Mouse (Mus musculus): ENCODE results near the gene Gzf1. TPM values are rescaled to one million over a fixed set of nuclear protein-coding genes. Genes with fewer than 3 reads are reported as not detected.
A peak's percentile ranks its signal among the peaks of the same experiment; 100 is the strongest.

The Gzf1 gene
- polyA plus RNA-seq, 1 experiment from 2014 or later: 20.5 TPM

DNA sequence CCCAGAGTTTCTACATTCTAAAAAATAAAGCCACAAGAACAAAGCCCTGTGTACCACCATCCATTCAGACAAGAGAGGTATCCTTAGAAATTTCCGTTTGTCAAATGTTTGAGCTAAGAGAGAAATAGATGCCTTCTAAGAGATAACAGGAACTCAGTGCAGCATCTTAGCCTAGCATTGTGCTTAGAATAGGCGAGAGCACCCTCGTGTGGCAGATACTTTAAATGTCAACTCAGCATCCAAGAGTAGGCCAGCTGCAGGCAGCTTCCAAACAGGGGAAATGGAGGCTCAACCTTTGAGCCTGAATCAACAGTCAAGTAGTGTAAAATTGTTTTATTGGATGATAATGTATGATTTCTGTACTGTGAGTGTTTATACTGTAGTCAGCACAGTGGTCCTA is 25.9 kb upstream of the Gzf1 start:
- DNase-seq (ENCODE audit: low spot score): peak; percentile 84
- peak; percentile 29; the same call in 1 of the 2 replicates for ATAC-seq (replicated peaks; ENCODE audit: low FRiP score, low read depth)
- H3K9ac ChIP-seq (ENCODE audit: low read depth, low read length): no peak overlapping the region
- H3K36me3 ChIP-seq (ENCODE audit: insufficient read depth, low read length): no peaks in the 10 kb centered on the region
- H3K9me3 ChIP-seq (replicated peaks; ENCODE audit: low read length): no peaks in the 10 kb centered on the region
- no peak overlapping the region for H3K4me2 ChIP-seq (ENCODE audit: low read length)
- no peaks in the 10 kb centered on the region for H3K27me3 ChIP-seq (ENCODE audit: insufficient read depth, low read length)
- peak; percentile 84 for TF ChIP-seq CTCF (IDR thresholded peaks at IDR 0.05; ENCODE audit: low read depth)
- H3K27ac ChIP-seq: no peak overlapping the region
- H3K4me1 ChIP-seq (replicated peaks; ENCODE audit: insufficient read depth, low read length): no peaks in the 10 kb centered on the region
- 2% methylated on average over 3 of the region's 3 CpGs for WGBS
- no peak overlapping the region for H3K4me3 ChIP-seq (replicated peaks; ENCODE audit: low read depth, low read length)

DNA sequence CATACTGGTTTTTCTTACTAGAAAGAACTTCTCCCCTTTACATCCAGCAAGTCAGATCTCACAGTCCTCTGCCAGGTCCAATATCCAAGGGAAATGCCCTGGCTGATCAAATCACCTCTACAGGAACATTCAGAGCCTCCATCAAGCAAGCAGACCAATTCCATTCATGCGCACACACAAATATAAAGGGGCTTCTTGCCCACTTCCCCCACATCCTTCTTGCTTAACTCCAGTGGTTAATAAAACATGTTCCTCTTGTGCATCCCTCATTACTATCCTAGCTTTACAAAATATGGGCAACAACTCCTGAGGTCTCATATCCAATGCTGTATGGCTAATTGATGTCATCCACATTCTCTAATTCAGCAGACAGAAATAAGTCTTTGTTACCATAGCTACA is 17.4 kb upstream of the Gzf1 start:
- no peak overlapping the region for H3K4me3 ChIP-seq (replicated peaks; ENCODE audit: low read depth, low read length)
- H3K9me3 ChIP-seq (replicated peaks; ENCODE audit: low read length): no peaks in the 10 kb centered on the region
- H3K27me3 ChIP-seq (ENCODE audit: insufficient read depth, low read length): no peaks in the 10 kb centered on the region
- 97% methylated on average over 1 of the region's 1 CpGs for WGBS
- ATAC-seq (replicated peaks; ENCODE audit: low FRiP score, low read depth) (no peak), DNase-seq (ENCODE audit: low spot score) (no peak)
- H3K4me1 ChIP-seq (replicated peaks; ENCODE audit: insufficient read depth, low read length): no peaks in the 10 kb centered on the region
- H3K36me3 ChIP-seq (ENCODE audit: insufficient read depth, low read length): no peaks in the 10 kb centered on the region
- H3K27ac ChIP-seq: no peak overlapping the region
- no peak overlapping the region for H3K9ac ChIP-seq (ENCODE audit: low read depth, low read length)
- TF ChIP-seq CTCF (IDR thresholded peaks at IDR 0.05; ENCODE audit: low read depth): no peak
- no peak overlapping the region for H3K4me2 ChIP-seq (ENCODE audit: low read length)

DNA sequence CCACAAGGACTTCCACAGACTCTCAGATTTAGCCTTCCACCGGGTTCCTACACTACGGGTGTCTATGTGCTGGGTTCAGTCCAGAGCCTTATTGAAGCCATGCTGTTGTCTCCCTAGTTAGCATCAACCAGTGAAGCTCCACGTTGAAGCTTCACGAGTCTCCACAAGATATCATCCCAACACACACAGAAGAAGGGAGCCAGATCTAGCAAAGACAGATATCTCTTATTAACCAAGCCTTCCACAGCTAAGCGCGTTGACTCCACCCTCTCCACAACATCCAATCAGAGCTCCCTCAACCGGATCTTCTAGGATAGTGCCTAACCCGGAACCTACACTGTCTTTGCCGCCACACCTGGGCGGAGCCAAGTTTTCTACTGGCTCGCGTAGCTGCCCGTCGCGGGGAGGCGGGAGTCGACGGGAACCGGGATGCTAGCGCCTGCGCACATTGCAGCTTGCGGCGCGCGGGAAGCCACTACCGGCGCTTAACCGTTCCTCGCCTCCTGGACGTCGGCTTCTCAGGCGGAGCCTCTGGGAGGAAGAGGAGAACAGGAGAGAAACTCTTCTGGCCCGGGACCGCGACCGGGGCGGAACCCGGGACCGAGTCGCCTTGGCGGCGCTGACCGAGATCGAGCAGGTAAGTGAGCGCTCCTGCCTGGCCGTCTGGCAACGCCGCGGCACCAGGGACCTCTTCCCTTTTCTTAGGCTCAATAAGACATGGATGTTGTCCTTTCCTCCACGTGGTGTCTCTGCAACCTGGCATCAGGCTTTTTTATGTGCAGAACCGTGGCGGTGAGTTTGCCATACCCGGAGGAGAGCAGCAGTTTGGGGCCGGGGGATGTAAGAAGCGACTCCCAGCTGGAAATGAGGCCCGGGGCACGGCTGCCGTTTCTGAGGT is 8.4 kb upstream of the Gzf1 start, which contains the start of gene Nxt1:
Gene Nxt1 (plus strand): TSS at position 403 of the 898 bp plus-strand sequence.
- peak; percentile 2; the same call in 1 of the 2 replicates for TF ChIP-seq CTCF (IDR thresholded peaks at IDR 0.05; ENCODE audit: low read depth)
- 0 out of 2 replicates have a peak, but pooled peaks cover 6% of the 10 kb centered on the region for H3K4me1 ChIP-seq (replicated peaks; ENCODE audit: insufficient read depth, low read length)
- 1% methylated on average over 58 of the region's 58 CpGs for WGBS

DNA sequence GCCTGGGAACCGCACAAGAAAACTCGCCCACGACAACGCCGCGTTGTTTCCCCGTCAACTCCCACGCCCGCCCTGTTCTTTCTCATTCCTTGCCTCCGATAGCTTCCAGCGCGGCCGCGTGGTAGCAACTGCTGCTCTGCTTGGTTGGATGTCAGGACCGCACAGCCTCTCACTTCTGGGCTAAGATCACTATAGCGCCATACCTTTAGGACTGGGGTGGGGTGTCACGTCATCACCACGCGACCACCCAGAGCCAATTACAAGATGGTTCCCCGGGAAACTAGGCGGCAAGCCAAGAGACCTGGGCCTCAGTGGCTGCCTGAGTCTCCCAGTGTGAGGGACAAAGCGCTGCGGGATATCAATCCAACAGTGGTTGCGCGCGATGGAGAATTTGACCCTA is 3.0 kb upstream of the Gzf1 start:
- ATAC-seq (replicated peaks; ENCODE audit: low FRiP score, low read depth): peak; percentile 16; the same call in 1 of the 2 replicates
- no peak for TF ChIP-seq CTCF (IDR thresholded peaks at IDR 0.05; ENCODE audit: low read depth)

More for the DNA sequence above, 8.4 kb upstream of the Gzf1 start, which contains the start of gene Nxt1:
- peaks cover 5% of the 10 kb centered on the region; the same call in 1 of the 2 replicates for H3K36me3 ChIP-seq (ENCODE audit: insufficient read depth, low read length)
- ATAC-seq (replicated peaks; ENCODE audit: low FRiP score, low read depth): peak; percentile 100
- peak within 1 kb of the TSS; percentile 85 for H3K4me2 ChIP-seq (ENCODE audit: low read length)
- H3K9ac ChIP-seq (ENCODE audit: low read depth, low read length): peak within 1 kb of the TSS; percentile 75
- peak; percentile 99 for DNase-seq (ENCODE audit: low spot score)
- H3K4me3 ChIP-seq (replicated peaks; ENCODE audit: low read depth, low read length): peak within 1 kb of the TSS; percentile 86
- H3K27me3 ChIP-seq (ENCODE audit: insufficient read depth, low read length): no peaks in the 10 kb centered on the region
- peak within 1 kb of the TSS; percentile 82 for H3K27ac ChIP-seq
- H3K9me3 ChIP-seq (replicated peaks; ENCODE audit: low read length): no peaks in the 10 kb centered on the region

DNA sequence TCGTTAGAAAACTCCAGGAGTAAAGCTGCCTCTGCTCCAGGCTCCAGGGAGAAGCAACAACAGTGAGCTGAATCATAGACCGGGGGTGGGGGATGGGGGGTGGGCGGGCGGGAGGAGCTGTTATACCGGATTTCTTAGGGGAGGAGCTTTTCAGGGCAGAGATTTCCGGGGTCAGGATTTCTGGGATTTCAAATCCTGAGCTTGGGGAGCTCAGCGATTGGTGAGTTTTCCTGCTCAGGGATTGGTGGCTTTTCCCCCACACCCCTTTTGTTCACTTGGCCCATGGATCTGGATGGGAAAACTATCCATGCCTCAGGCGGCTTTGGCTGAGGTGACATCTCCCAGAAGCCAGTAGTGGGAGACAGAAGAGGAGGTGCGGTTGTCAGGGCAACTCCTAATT is 1.5 kb upstream of the Gzf1 start:
- H3K36me3 ChIP-seq (ENCODE audit: insufficient read depth, low read length): peaks cover 5% of the 10 kb centered on the region; the same call in 1 of the 2 replicates
- peak overlapping the region; percentile 91 for H3K27ac ChIP-seq
- H3K4me1 ChIP-seq (replicated peaks; ENCODE audit: insufficient read depth, low read length): peaks cover 26% of the 10 kb centered on the region
- DNase-seq (ENCODE audit: low spot score) (peak; percentile 95), ATAC-seq (replicated peaks; ENCODE audit: low FRiP score, low read depth) (peak; percentile 44)
- peak overlapping the region; percentile 61 for H3K4me2 ChIP-seq (ENCODE audit: low read length)
- H3K4me3 ChIP-seq (replicated peaks; ENCODE audit: low read depth, low read length): no peak overlapping the region; the same call in 1 of the 2 replicates
- WGBS: 6% methylated on average over 9 of the region's 9 CpGs
- H3K9me3 ChIP-seq (replicated peaks; ENCODE audit: low read length): no peaks in the 10 kb centered on the region
- 0 out of 2 replicates have a peak overlapping the region, but pooled peaks have one; percentile 35 for H3K9ac ChIP-seq (ENCODE audit: low read depth, low read length)
- no peaks in the 10 kb centered on the region for H3K27me3 ChIP-seq (ENCODE audit: insufficient read depth, low read length)
- no peak for TF ChIP-seq CTCF (IDR thresholded peaks at IDR 0.05; ENCODE audit: low read depth)

More for the DNA sequence above, 3.0 kb upstream of the Gzf1 start:
- H3K4me1 ChIP-seq (replicated peaks; ENCODE audit: insufficient read depth, low read length): peaks cover 32% of the 10 kb centered on the region
- no peaks in the 10 kb centered on the region for H3K9me3 ChIP-seq (replicated peaks; ENCODE audit: low read length)
- 12% methylated on average over 26 of the region's 26 CpGs for WGBS
- peak overlapping the region; percentile 61 for H3K4me2 ChIP-seq (ENCODE audit: low read length)
- peak overlapping the region; percentile 37 for H3K4me3 ChIP-seq (replicated peaks; ENCODE audit: low read depth, low read length)
- no peaks in the 10 kb centered on the region for H3K27me3 ChIP-seq (ENCODE audit: insufficient read depth, low read length)
- peaks cover 5% of the 10 kb centered on the region; the same call in 1 of the 2 replicates for H3K36me3 ChIP-seq (ENCODE audit: insufficient read depth, low read length)
- peak; percentile 86 for DNase-seq (ENCODE audit: low spot score)
- peak overlapping the region; percentile 74 for H3K27ac ChIP-seq
- peak overlapping the region; percentile 55 for H3K9ac ChIP-seq (ENCODE audit: low read depth, low read length)

DNA sequence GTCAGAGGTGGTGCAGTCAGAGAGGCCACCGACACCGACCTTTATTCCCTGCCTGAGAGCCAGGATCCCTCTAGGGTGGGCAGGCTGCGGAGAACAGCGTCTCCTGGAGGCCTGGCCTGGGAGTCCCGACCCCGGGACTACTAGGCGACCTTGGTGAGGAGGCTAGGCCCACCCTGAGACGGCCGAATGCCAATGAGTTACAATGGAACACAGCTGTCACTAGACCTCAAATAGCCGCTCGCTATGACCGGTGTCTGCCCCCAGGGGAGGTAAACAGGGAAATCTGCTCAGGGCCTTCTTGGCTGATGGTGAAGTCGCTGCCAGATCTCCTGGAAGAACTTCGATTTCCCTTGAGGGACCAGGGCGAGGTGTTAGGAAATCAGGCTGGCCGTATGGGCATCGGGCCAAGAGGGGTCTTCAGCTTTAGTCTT is 653 bp downstream of the Gzf1 start:
- 8% methylated on average over 17 of the region's 17 CpGs for WGBS
- H3K27me3 ChIP-seq (ENCODE audit: insufficient read depth, low read length): no peaks in the 10 kb centered on the region
- peak overlapping the region; percentile 82 for H3K9ac ChIP-seq (ENCODE audit: low read depth, low read length)
- H3K4me1 ChIP-seq (replicated peaks; ENCODE audit: insufficient read depth, low read length): peaks cover 26% of the 10 kb centered on the region
- ATAC-seq (replicated peaks; ENCODE audit: low FRiP score, low read depth) (peak; percentile 60), DNase-seq (ENCODE audit: low spot score) (peak; percentile 67)
- peak overlapping the region; percentile 89 for H3K27ac ChIP-seq
- H3K9me3 ChIP-seq (replicated peaks; ENCODE audit: low read length): no peaks in the 10 kb centered on the region
- H3K36me3 ChIP-seq (ENCODE audit: insufficient read depth, low read length): peaks cover 12% of the 10 kb centered on the region; the same call in 1 of the 2 replicates
- H3K4me3 ChIP-seq (replicated peaks; ENCODE audit: low read depth, low read length): peak overlapping the region; percentile 63
- TF ChIP-seq CTCF (IDR thresholded peaks at IDR 0.05; ENCODE audit: low read depth): peak; percentile 58
- H3K4me2 ChIP-seq (ENCODE audit: low read length): peak overlapping the region; percentile 82

Measured in kidney, postnatal 0 days (tissue).